Mouse (Mus musculus): ENCODE measurements at regions not wholly inside any gene's neighbourhood (a gene's known extent, or its start where the extent isn't known, plus 50 kb on each side); places are given as distances from the start of the nearest gene placed in this dataset.

DNA sequence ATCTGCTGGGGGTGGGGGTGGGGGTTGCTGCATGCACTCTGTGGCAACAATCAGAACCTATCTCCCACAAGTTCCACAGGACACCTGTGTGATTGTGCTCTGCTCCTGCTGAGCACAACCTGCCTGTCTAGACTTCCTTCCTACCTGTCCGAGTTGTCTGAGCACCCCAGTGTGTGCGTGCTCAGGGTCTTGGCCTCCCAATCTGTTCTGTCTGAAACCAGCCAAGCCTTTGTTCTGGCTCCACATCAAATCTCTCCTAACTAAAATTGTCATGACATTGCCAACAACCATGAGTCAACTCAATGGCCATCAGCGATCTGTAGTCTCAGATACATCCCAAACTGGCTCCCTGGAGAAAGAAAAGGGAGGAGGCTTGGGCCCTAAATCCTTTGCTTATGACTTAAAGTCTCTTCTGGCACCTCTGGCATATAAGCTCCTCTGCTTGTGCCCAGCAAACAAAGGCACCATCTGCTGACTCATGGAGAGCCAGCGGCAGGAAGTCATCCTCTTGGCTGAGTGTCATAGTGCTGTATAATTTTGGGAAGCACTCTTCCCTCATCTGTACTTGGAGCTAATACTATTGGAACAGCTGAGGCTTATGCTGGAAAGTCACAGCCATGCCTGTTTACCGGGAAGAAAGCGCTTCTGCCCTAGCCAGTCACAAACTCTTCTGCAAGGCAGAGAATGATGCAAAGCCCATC, 298.5 kb upstream of the Slc24a5 start:
- TF ChIP-seq EP300 (IDR thresholded peaks at IDR 0.05; ENCODE audit: low read depth): no peak
- no peak for TF ChIP-seq CTCF (IDR thresholded peaks at IDR 0.05; ENCODE audit: low read depth)
